Mouse (Mus musculus) forebrain, embryonic 11.5 days (tissue): Measurements from ENCODE around the gene Htr6. TPM values are rescaled to one million over a fixed set of nuclear protein-coding genes. Genes with fewer than 3 reads are reported as not detected.

Experiments used
- ATAC-seq: fragments of 200-750 bp; cut with Nextera tagmentation; replicated peaks from 2 replicates; pipeline ENCODE4 v1.8.0; 2017; ENCODE audit warnings: moderate TSS enrichment; ENCODE audit not compliant: low FRiP score
- DNase-seq: peaks from one replicate; pipeline ENCODE4 v3.0.0-alpha.2; 2017; ENCODE audit warnings: low spot score
- H3K27ac ChIP-seq: fragments of 300-500 bp; sonication (generic); 2 replicates; pipeline ENCODE4 v1.5.1; 2014; ENCODE audit warnings: low read depth, low read length
- H3K27me3 ChIP-seq: fragments of 300-500 bp; sonication (generic); 2 replicates; pipeline ENCODE4 v1.6.1; 2014; ENCODE audit warnings: mild to moderate bottlenecking, low read length, mixed read lengths; ENCODE audit not compliant: control insufficient read depth, insufficient read depth
- H3K36me3 ChIP-seq: fragments of 300-500 bp; sonication (generic); 2 replicates; pipeline ENCODE4 v1.6.1; 2014; ENCODE audit warnings: mild to moderate bottlenecking, low read length, moderate library complexity, mixed read lengths; ENCODE audit not compliant: control insufficient read depth, insufficient read depth
- H3K4me1 ChIP-seq: fragments of 300-500 bp; sonication (generic); replicated peaks from 2 replicates; pipeline ENCODE4 v1.6.1; 2014; ENCODE audit warnings: low read length, mixed read lengths; ENCODE audit not compliant: control insufficient read depth, insufficient read depth
- H3K4me2 ChIP-seq: fragments of 300-500 bp; sonication (generic); 2 replicates; pipeline ENCODE4 v1.6.1; 2014; ENCODE audit warnings: low read depth, mild to moderate bottlenecking, low read length, moderate library complexity, mixed read lengths; ENCODE audit not compliant: severe bottlenecking
- H3K4me3 ChIP-seq: fragments of 300-500 bp; sonication (generic); 2 replicates; pipeline ENCODE4 v1.5.1; 2014; ENCODE audit warnings: low read depth, low read length
- H3K9ac ChIP-seq: fragments of 300-500 bp; sonication (generic); 2 replicates; pipeline ENCODE4 v1.6.1; 2014; ENCODE audit warnings: low read length
- H3K9me3 ChIP-seq: fragments of 300-500 bp; sonication (generic); 2 replicates; pipeline ENCODE4 v1.6.1; 2016; ENCODE audit warnings: low read length, mixed read lengths; ENCODE audit not compliant: control insufficient read depth
- WGBS: fragments of 180-500 bp; shearing (Covaris S2); extraction: QIAGEN DNeasy Blood & Tissue Kit; methylation state at CpG from one replicate; pipeline ENCODE4 v1.1.7; 2014; 5-methylcytosine and 5-hydroxymethylcytosine counted together
- polyA plus RNA-seq: library from polyadenylated mRNA; unstranded; fragments of >200 nt; fragmentation: Nextera tagmentation; extraction: Ambion mirVana; gene quantifications from 2 replicates; pipeline ENCODE4 v1.2.1, GENCODE M21; 2014

Htr6 gene
- polyA plus RNA-seq, 1 experiment from 2014 or later = 0.27 TPM

- Histone ChIP-seq H3K4me2 (no peak overlapping the region), H3K27me3 (no peaks in the 10 kb centered on the region; the same call in 1 of the 2 replicates), H3K27ac (no peak overlapping the region), H3K9me3 (no peaks in the 10 kb centered on the region), H3K4me3 (no peak overlapping the region), H3K4me1 (no peaks in the 10 kb centered on the region), H3K9ac (no peak overlapping the region), H3K36me3 (no peaks in the 10 kb centered on the region)
- ATAC-seq (no peak), DNase-seq (no peak)
- WGBS = 82% methylated on average over 7 of the region's 7 CpGs
Observed at GRCm38 (mm10) chr4:139052796-139053195, 22.6 kb downstream of the Htr6 start.

- no peak for DNase-seq
- Histone ChIP-seq H3K4me1 (no peaks in the 10 kb centered on the region), H3K27me3 (no peaks in the 10 kb centered on the region; the same call in 1 of the 2 replicates), H3K27ac (no peak overlapping the region), H3K9me3 (peaks cover 2% of the 10 kb centered on the region; the same call in 1 of the 2 replicates), H3K9ac (no peak overlapping the region), H3K36me3 (no peaks in the 10 kb centered on the region), H3K4me2 (no peak overlapping the region), H3K4me3 (no peak overlapping the region)
- WGBS = 75% methylated on average over 6 of the region's 6 CpGs
- no peak for ATAC-seq
Observed at GRCm38 (mm10) chr4:139048518-139048917, 26.9 kb downstream of the Htr6 start.

- WGBS = 82% methylated on average over 5 of the region's 5 CpGs
- no peak overlapping the region for H3K4me3 ChIP-seq
- peaks cover 2% of the 10 kb centered on the region; the same call in 1 of the 2 replicates for H3K9me3 ChIP-seq
- DNase-seq (no peak), ATAC-seq (no peak)
- H3K4me2 ChIP-seq = no peak overlapping the region
- no peak overlapping the region for H3K27ac ChIP-seq
- H3K4me1 ChIP-seq = no peaks in the 10 kb centered on the region
- no peaks in the 10 kb centered on the region for H3K27me3 ChIP-seq
- H3K36me3 ChIP-seq = no peaks in the 10 kb centered on the region
- no peak overlapping the region for H3K9ac ChIP-seq
Observed at GRCm38 (mm10) chr4:139046354-139046753, 29.0 kb downstream of the Htr6 start.

GRCm38 (mm10) chr4:139044566-139044965 is 30.8 kb downstream of the Htr6 start:
- H3K9ac ChIP-seq = no peak overlapping the region
- no peak overlapping the region for H3K4me2 ChIP-seq
- no peaks in the 10 kb centered on the region for H3K27me3 ChIP-seq
- H3K4me1 ChIP-seq = peaks cover 5% of the 10 kb centered on the region; the same call in 1 of the 2 replicates
- H3K4me3 ChIP-seq = no peak overlapping the region
- H3K36me3 ChIP-seq = no peaks in the 10 kb centered on the region
- no peak for ATAC-seq
- H3K27ac ChIP-seq = no peak overlapping the region
- 92% methylated on average over 5 of the region's 5 CpGs for WGBS
- DNase-seq = no peak
- peaks cover 2% of the 10 kb centered on the region; the same call in 1 of the 2 replicates for H3K9me3 ChIP-seq

- ATAC-seq = no peak
- peaks cover 2% of the 10 kb centered on the region; the same call in 1 of the 2 replicates for H3K9me3 ChIP-seq
- WGBS = 92% methylated on average over 2 of the region's 2 CpGs
Observed at GRCm38 (mm10) chr4:139043600-139043999, 31.8 kb downstream of the Htr6 start.

GRCm38 (mm10) chr4:139042611-139043010 is 32.8 kb downstream of the Htr6 start:
- 60% methylated on average over 5 of the region's 5 CpGs for WGBS
- Histone ChIP-seq H3K27ac (no peak overlapping the region), H3K27me3 (no peaks in the 10 kb centered on the region)

More at GRCm38 (mm10) chr4:139043600-139043999, 31.8 kb downstream of the Htr6 start:
- Histone ChIP-seq H3K9ac (no peak overlapping the region), H3K4me2 (no peak overlapping the region), H3K36me3 (no peaks in the 10 kb centered on the region), H3K27ac (no peak overlapping the region), H3K4me3 (no peak overlapping the region), H3K4me1 (peaks cover 5% of the 10 kb centered on the region), H3K27me3 (no peaks in the 10 kb centered on the region)
- DNase-seq = no peak

GRCm38 (mm10) chr4:139040084-139040839 is 35.1 kb downstream of the Htr6 start:
- peak; percentile 76 for DNase-seq
- Histone ChIP-seq H3K36me3 (no peaks in the 10 kb centered on the region), H3K9me3 (peaks cover 2% of the 10 kb centered on the region), H3K4me2 (peak overlapping the region; percentile 8; the same call in 1 of the 2 replicates), H3K4me1 (peaks cover 7% of the 10 kb centered on the region), H3K4me3 (no peak overlapping the region), H3K27ac (peak overlapping the region; percentile 68), H3K27me3 (no peaks in the 10 kb centered on the region), H3K9ac (0 out of 2 replicates have a peak overlapping the region, but pooled peaks have one; percentile 0)
- WGBS = 2% methylated on average over 10 of the region's 10 CpGs
- ATAC-seq = peak; percentile 72

More at GRCm38 (mm10) chr4:139042611-139043010, 32.8 kb downstream of the Htr6 start:
- Histone ChIP-seq H3K36me3 (no peaks in the 10 kb centered on the region), H3K9ac (no peak overlapping the region), H3K9me3 (peaks cover 2% of the 10 kb centered on the region; the same call in 1 of the 2 replicates), H3K4me2 (no peak overlapping the region), H3K4me1 (peaks cover 7% of the 10 kb centered on the region), H3K4me3 (no peak overlapping the region)
- ATAC-seq (no peak), DNase-seq (no peak)

GRCm38 (mm10) chr4:139037795-139038607 is 37.4 kb downstream of the Htr6 start:
- DNase-seq (no peak), ATAC-seq (no peak)
- H3K4me1 ChIP-seq = peaks cover 7% of the 10 kb centered on the region
- WGBS = 60% methylated on average over 17 of the region's 17 CpGs
- H3K9me3 ChIP-seq = no peaks in the 10 kb centered on the region; the same call in 1 of the 2 replicates
- no peak overlapping the region; the same call in 1 of the 2 replicates for H3K27ac ChIP-seq
- H3K27me3 ChIP-seq = no peaks in the 10 kb centered on the region
- no peak overlapping the region for H3K4me3 ChIP-seq
- H3K9ac ChIP-seq = no peak overlapping the region
- H3K4me2 ChIP-seq = no peak overlapping the region
- no peaks in the 10 kb centered on the region for H3K36me3 ChIP-seq
